Mouse (Mus musculus) neutrophil, adult 5-6 weeks (primary cell): ENCODE data around the gene Pfdn4. TPM values are rescaled to one million over a fixed set of nuclear protein-coding genes. Genes with fewer than 3 reads are reported as not detected.
A peak's percentile ranks its signal among the peaks of the same experiment; 100 is the strongest.

ENCODE experiments used
- ATAC-seq: fragments of 151-379, 151-347 bp; 2 replicates; pipeline ENCODE4 v1.8.0; 2017; ENCODE audit warnings: mild to moderate bottlenecking, moderate TSS enrichment; ENCODE audit not compliant: insufficient number of reproducible peaks, poor library complexity, low FRiP score, severe bottlenecking; ENCODE audit errors: extremely low read depth
- total RNA-seq: library from RNA; stranded (forward); fragments of 200-1000 nt; gene quantifications from 2 replicates; pipeline ENCODE4 v1.2.3, GENCODE M21; 2017

Gene Pfdn4
- total RNA-seq, 1 experiment from 2014 or later, result 18.3 TPM

DNA sequence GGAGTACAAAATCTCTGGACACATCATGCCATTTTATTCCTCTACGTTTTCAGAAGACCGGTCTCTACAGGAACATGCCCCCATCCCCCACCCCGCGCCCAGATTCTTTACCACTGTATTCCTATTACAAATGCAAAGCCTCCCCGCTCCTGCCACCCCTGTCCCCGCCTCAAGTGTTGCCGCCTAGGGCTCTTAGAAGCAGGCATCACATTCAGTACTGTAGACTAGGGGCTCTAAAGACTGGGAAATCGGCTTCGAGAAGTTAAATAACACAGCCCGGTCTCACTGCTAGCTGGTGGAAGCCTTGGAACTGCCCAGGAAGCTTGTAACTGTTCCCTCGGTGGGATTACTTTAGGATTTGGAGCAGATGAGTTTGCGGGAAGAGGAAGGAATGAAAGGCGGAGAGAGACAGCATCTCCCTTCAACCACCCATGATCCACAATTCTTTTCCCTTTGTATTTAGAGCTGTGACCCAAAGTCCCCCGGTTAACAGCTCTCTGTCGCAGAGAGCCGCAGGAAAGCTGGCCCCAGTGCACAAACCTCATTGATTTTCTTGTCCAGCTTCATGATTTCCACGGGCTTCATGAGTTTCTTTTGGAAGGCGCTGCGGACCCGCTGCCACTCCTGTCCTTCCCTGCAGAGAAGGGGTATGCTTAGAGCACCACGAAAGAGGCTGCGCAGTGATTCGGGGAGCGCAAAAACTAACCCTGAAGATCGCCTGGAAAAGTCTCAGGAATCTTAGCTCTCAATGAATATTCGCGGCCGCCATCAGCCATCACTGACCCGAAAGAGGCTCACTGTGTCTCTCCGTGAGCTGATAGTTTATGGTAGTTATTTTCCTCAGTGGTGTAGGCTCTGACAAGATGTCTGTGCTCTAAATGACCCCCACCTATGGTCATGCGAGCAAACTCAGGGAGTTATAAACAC lies 1.2 kb upstream of the Pfdn4 start:
- ATAC-seq, result no peak

DNA sequence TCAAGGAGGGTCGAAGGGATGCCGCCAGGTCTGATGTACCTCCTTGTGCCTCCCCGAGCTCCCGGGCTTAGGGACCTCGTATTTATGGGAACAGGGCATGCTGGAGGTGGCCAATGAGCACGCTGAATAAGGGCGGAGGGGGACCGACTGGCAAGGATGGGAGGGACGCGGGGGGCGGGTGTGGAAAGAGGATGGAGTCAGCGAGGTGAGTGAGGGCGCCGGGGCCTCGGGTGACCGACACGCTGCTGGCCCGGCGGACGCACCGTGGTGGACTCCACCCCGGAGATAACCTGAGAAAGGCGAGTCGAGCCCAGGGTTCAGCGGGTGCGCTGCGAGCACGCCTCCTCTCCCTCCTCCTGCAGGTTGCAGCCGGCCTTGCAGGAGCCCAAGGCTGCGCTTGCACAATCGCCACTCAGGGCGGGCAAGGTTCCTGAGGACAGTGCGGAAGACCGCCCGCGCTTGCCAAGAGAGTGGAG lies 901 bp downstream of the Pfdn4 start, which contains the start of gene Cyp24a1:
Gene Cyp24a1 (minus strand): TSS at position 55 of the 476 bp plus-strand sequence.
- ATAC-seq, result no peak

DNA sequence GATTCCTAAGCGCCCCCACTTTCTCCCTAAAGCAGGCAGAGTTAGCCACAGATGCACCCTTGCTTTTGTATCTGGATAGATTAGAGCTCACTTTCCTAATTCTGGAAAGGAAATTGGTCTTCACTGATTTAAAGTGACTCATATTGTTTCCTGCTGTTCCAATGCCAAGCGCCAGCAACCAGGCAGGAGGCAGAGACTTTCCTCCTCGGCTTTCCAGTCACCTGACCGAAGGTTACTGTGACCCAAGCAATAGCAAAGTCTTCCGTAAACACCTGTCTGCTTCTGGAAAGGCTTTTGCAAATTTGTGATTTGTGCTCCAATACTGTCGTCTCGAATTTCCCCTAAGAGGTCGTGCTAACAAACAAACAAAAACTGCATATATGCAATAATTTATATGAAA lies 1.8 kb downstream of the Pfdn4 start:
- ATAC-seq, result no peak

DNA sequence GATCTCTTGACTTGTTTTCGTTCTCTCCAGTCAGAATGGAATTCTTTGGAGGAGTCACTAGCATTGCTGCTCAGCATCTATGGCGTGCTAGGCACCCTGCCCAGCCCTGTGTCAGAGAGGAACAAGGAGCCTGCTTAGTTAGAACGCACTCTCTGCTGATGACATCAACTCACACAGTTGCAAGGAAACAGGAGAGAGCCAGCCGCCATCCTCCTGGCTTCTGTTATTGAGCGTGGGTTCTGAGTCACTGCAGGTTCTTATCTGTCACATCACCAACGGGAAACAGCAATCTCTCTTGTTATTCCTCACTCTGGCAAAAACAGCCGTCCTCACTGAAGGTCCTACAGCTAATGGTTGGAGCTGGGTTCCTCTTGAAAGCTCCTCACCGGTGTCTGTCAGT lies 7.1 kb downstream of the Pfdn4 start:
- no peak for ATAC-seq

DNA sequence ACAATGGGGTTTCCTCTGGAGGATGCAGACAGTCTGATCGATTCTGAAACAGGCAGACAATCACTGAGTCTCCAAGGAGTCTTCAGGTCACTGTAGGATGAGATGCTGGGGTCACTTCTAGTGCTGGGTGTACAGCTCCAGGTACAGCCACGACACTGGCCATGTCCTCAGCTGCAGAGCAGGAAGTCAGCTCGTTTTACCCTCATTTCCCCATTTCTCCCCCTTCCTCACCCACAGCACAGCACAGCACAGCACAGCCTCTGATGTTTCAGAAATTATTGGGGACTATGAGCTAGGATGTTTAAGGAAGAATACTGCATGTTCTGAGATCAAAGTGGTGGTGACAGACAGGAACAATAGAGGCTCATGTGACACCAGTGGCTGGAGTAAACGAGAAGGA lies 7.8 kb downstream of the Pfdn4 start:
- no peak for ATAC-seq

DNA sequence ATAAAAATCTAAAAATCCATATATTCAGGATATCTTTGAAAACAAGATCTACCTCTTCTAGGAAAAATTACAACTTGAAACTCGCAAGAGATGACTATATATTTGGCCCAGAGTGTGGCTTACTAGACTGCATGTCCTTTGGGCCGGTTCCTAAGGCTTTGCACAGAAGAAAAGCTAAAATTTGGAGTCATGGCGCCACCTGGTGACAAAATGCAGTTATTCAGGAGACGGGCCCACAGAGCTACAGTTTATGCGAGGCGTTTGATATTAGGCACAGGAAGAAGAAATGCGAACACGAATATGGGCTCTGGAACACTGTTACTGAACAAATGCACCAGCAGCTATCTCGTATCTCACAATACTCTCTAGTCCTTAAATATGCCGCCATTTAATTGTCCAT lies 11.5 kb downstream of the Pfdn4 start:
- peak; percentile 48 for ATAC-seq

DNA sequence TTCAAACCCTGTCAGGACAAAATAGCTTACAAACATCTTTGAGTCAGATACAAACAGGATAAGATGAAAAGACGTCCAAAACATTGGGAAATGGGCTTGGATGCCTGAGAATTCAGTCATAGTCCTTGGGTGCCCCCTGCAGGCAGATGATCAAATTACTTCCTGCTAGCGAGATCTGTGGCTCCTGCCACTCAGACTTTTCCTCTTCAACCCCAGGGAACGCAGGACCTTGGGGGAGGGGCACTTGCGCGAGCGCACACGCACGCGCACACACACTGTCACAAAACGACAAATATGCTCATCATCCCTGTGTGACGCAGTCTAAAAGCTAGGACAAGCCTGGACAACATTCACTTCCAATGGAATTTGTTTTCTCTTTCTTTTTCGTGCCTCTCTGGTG lies 12.6 kb downstream of the Pfdn4 start:
- ATAC-seq, result peak; percentile 35; the same call in 1 of the 2 replicates

DNA sequence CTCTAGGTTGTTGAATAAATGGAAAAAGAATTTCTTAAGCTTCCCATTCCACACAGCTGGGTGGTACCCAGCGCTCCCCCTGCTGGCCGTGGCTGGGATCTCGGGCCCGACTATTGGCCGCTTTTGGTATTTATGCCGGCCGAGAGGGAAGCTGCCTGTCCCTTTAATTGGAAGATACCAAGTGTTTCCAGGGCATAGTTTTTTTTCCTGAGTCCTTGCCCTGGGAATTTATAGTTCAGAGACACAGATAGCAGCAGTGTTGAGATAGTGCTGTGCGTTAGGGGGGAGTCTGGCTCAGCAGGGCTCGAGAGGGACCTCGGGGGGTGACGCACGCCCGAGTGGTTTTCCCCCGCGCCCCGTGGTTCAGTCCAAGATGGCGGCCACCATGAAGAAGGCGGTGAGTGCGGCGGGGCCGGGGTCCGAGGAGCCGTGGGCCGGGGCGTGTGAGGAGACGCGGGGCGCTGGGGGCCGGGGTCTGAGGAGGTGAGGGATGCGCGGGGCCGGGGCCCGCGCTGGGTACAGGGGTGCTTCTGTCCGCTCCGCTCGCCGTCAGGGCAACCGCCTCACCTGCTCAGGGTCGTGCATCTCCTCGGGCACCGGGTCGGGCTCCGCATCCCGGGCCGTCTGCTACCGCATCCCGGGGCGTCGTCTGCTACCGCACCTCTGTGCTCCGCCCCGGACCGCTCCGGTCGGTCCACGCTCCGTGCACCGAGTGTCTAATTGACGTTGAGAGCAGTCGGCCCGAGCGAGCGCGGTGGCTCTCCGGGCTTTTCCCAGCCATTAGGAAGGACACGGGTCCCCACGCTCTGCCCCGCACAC lies 15.1 kb downstream of the Pfdn4 start:
- peak; percentile 89 for ATAC-seq

DNA sequence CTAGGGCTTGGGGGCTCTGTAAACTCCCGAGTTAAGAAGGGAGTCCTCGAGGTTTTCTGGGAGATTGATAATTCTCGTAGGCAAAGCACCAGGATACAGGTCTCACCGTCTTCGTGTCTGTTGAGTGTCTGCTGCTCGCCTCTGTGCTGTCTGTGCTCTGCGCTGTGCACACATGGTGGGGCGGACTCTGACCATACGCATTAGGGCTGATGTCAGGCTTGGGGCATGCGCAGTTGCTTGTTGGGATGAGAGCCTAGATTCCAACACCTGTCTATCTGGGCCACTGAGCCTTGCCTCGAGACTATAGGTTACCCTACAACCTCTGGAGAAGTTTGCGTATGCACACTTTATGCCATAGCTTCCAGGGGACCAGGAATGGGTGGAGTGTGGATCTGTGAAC lies 17.5 kb downstream of the Pfdn4 start:
- ATAC-seq, result no peak

DNA sequence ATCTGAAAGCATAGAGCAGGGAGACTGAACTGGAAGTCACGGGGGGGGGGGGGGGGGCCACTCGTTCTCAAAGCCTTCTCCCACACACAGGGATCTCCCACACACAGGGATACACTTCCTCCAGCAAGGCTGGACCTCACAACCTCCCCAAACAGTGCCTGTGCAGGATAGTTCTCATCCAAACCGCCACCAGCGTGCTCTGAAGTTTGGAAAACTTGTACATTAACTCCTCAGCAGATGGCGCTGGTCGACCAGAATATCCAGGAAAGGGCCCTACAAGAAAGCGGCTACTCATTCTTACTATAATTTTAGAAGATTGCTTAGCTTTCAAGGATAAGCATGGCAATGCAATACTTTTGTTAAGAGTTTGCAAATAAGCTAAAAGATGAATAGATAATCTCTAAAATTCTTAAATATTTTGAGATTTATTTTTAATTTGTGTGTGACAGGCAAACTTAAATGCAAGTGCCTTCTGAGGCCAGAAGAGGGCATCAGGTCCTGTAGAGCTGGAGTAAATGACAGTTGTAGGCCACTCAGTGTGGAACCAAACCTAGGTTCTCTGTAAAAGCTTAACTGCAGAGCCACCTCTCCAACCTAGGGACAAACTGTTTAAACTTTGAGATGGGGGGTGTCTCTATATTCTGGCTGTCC lies 24.2 kb downstream of the Pfdn4 start:
- ATAC-seq, result no peak

DNA sequence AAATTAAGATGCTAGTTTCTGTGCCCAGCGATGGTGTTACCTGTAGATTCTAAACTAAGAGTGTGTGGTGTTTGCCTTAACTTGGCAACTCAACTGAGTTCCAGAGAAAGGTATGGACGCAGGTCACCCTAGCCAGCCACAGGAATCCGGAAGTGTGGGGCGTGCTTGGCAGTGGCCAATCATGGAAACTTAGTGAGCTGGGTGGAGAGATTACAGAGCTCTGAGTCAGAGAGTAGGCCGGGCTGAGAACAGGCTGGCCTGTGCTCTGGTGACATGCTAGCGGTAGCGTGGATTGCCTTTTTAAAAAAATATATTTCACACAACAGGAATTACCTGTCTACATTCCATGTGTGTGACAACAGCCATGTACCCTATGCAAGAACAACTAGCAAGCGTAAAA lies 30.3 kb downstream of the Pfdn4 start:
- ATAC-seq, result no peak

DNA sequence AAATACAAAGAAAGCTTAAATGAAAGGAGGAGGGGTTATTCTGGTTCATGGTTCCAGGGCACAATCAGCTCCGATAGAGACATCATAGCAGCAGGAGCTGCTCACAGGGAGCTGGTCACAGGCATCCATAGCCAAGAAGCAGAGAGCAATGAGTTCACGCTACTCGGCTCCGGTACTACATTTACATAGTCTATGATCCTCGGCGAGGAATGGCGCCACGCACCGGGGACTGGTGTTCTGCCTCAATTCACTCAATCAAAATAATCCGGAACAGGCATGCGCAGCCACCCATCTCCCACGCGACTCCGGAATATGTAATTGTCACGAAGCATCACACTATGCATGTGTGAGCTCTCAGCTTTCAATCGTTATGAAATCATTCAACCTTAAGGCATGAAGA lies 31.8 kb downstream of the Pfdn4 start:
- ATAC-seq, result no peak

DNA sequence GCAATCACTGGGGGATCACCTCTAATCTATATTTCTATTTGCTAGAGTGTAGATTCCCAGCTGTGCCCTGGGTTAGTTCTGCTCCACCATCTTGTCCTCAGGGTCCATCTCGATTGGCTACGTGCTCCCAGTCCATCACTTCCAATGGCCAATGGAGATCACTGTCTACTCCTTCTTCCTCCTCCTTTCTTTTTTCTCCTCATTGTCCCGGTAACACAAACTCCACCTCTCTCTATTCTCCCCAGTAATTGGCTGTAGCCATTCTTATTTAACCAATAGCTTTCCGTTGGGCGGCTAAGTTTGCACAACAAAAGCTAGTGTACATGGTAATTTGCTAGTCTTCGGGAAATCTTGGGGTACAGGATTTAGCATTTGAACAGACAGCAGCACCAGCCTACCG lies 33.5 kb downstream of the Pfdn4 start:
- no peak for ATAC-seq

DNA sequence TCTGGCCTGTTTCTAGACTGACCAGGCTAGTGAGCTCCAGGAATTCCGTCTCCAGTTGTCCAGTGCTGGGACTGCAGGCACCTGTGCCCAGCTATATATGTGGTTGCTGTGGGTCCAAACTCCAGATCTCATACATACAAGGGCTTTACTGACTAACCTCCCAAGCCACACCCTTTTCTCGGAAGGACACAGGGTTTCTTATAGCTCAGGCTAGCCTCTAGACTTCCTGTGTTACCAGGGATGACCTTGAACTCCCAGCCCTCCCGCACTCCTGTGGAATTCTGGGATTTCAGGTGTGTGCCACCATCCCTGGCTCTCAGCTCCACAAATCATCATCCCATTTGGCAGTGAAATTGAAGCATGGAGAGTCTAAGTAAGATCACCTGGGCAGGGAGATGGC lies 34.0 kb downstream of the Pfdn4 start:
- ATAC-seq, result no peak

DNA sequence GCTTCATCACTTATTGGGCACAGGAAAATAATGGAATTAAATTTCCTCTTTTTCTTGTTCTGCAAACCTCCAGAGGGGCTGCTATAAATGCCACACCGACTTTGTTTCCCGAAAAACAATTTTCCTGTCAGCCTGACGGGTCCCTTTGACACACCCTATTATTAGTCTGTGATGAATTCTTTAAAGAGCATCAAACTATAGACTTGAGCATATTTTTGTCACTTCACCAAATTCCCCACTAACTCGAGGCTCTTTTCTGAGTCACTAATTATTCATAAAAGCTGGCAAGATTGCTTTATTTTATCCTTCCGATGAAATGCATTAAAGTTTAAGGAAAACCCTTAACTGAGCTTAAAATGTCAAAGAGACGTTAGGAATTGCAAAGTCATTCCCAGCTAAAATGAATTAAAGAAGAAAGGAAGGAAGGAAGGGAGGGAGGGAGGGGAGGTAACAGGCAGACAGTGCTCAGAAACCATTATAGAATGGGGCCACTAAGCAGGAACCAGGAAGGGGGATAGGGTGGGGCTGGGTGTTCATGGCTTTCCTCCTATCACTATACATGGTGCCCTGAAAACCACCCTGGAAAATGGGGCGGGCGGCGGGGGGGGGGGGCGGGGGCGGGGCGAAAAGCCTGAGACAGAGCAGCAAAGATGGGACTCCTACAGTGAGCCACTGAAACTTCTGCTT lies 38.0 kb downstream of the Pfdn4 start:
- no peak for ATAC-seq

DNA sequence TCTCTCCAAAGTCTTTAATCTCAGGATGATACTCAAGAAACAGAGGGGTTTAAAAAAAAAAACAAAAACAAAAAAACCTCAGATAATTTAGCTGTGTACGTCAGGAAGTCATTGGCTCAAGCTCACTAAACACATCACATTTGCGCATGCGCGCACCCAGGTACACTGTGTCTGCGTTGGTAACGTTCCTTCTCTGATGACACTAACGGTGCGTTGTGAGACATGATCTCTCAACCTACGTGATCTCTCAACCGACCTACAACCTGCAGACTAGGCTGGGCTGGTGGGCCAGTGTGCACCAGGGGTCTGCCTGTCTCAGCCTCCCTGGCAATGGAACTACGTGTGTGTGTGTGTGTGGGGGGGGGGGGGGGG lies 38.6 kb downstream of the Pfdn4 start:
- ATAC-seq, result no peak

DNA sequence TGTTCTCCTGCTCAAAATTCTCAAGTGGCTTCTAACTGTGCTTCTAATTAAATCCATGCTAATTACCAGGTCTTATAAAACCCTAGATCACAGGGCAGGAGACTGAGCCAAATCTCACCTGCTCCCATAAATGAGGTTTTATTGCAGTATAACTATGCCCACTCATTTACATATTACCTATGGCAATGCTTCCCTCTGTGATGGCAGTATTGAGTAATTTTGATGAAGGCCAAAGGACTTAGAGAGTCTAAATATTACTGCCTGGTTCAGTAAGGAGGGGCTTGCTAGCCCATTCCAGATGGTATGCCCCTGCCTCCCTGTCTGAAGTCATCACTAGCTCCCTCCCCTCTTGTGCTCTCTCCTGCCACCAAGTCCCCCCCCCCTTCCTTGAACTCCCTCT lies 39.6 kb downstream of the Pfdn4 start:
- ATAC-seq, result no peak

DNA sequence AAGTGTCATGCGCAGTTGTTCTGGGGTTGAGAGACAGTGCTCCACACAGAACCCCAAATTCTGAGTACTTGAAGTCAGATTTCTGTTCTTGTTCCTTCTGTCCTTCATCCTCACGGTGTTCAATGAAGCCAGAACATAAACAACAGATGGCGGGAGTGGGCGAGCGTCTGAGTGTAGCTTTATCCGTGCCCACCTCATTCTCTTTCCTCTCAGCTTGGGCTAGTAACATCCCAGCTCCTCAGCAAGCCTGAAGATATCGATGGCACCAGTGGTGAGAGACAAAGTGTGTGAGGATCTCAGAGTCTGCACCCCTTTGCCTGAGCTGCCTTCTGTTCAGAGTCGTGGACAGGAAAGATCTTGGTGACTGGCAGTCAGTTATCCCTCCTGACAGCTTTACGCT lies 43.0 kb downstream of the Pfdn4 start:
- ATAC-seq, result no peak

DNA sequence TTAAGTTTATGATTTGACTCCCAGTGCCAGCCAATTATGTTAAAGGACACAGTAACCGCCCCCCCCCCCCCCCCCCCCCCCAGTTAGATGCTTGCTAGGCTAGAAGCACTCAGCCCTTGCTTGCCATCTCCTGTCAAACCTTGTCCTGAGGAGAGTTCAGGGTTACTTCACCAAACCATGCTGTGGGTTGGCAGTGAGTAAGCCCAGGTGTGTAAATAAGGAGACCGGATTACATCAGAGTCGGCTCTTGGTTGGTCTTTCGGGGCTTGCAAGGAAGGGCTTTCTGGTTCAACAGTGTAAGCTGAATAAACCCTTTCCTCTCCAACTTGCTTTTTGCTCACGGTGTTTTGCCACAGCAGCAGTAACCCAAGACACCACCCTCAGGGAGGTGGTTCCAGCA lies 47.4 kb downstream of the Pfdn4 start:
- ATAC-seq, result no peak
